Mouse (Mus musculus) liver, postnatal 0 days (tissue): Measurements from ENCODE around the gene Fut1.

Experiments used
- CTCF ChIP-seq: sonication (generic); IDR thresholded peaks from 2 replicates; pipeline ENCODE4 v1.5.1; 2016; ENCODE audit warnings: antibody characterized with exemption, low read depth
- EP300 ChIP-seq: IDR thresholded peaks from 2 replicates; pipeline ENCODE4 v1.6.1; 2016; ENCODE audit warnings: antibody characterized with exemption, low read depth, mild to moderate bottlenecking

DNA sequence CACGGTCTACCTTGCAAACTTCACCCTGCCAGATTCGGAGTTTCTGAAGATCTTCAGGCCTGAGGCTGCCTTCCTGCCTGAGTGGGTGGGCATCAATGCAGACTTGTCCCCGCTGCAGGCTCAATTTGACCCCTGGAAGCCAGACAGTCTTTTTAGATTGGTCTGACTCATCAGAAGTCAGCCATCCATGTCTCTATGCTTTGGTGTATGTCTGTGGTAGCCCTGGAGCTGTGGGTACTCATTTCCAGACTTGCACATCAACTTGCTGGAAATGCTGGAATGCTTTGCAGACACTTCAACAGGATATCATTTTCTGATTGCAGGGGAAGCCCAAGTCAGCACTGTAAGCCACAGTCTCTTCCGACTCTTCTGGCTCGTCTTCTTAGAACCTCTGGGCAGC is 2.5 kb downstream of the Fut1 start:
- TF ChIP-seq CTCF, result no peak
- TF ChIP-seq EP300, result no peak
